Mouse (Mus musculus): ENCODE data around the gene Bpifb9a. TPM values are rescaled to one million over a fixed set of nuclear protein-coding genes. Genes with fewer than 3 reads are reported as not detected.
A peak's percentile ranks its signal among the peaks of the same experiment; 100 is the strongest.
"Not testable (repeated sequence)": the region's sequence is repeated elsewhere in the genome, so short reads cannot be mapped to it uniquely, and the experiment has no call there.

Bpifb9a gene
- polyA plus RNA-seq, 1 experiment from 2014 or later = not detected

DNA sequence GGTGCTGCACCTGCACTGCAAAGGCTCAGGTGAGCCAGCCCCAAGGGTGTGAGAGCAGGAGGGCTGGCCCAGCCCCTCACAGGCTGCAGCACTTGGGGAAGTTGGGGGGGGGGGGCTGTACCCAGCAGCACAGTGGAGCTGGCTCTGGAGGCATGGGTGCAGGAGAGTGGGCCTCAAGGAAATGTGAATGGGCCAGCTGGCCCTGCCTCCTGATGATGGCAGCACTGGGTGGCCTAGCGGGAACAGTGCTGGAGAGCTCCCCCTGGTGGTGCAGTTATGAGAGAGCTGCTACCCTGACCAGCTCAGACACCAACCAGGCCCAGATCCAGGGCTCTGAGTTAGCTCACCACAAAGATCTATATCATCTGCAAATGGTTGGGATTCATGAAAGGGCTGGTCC lies 42.8 kb downstream of the Bpifb9a start:
- H3K27me3 ChIP-seq (ENCODE audit: insufficient read depth, low read length) = no peaks in the 10 kb centered on the region
- peak; percentile 61 for ATAC-seq (replicated peaks; ENCODE audit: low FRiP score, low read depth)
- no peak overlapping the region for H3K4me2 ChIP-seq (ENCODE audit: low read length)
- 24% methylated on average over 1 of the region's 1 CpGs for WGBS
- H3K4me3 ChIP-seq (replicated peaks; ENCODE audit: low read depth, low read length) = no peak overlapping the region
- H3K9ac ChIP-seq (ENCODE audit: low read depth, low read length) = no peak overlapping the region
- peak; percentile 77 for DNase-seq (ENCODE audit: low spot score)
- no peaks in the 10 kb centered on the region for H3K4me1 ChIP-seq (replicated peaks; ENCODE audit: insufficient read depth, low read length)
- peak; percentile 87 for TF ChIP-seq CTCF (IDR thresholded peaks at IDR 0.05; ENCODE audit: low read depth)
- no peaks in the 10 kb centered on the region for H3K36me3 ChIP-seq (ENCODE audit: insufficient read depth, low read length)
- no peaks in the 10 kb centered on the region for H3K9me3 ChIP-seq (replicated peaks; ENCODE audit: low read length)
- no peak overlapping the region for H3K27ac ChIP-seq

DNA sequence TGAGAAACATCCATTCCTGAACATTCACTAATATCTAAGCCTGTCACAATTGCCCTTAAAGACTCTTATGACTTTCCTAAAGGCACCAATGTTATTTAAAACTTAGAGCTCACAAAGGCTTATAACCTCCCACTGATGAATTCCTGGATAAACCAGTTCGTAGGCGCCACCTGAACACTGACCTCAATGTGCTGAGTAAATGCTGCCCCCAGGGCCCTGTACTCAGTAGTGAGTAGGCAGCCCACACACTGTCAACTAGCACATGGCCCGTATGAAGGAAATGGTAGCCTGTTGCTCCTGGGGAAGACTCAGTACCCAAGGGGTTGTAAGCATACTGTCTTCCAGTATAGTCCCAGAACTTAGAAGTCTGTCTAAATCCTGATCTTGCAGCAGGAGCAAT lies 44.1 kb downstream of the Bpifb9a start:
- no peak for DNase-seq (ENCODE audit: low spot score)
- H3K36me3 ChIP-seq (ENCODE audit: insufficient read depth, low read length) = no peaks in the 10 kb centered on the region
- 65% methylated on average over 3 of the region's 3 CpGs for WGBS

DNA sequence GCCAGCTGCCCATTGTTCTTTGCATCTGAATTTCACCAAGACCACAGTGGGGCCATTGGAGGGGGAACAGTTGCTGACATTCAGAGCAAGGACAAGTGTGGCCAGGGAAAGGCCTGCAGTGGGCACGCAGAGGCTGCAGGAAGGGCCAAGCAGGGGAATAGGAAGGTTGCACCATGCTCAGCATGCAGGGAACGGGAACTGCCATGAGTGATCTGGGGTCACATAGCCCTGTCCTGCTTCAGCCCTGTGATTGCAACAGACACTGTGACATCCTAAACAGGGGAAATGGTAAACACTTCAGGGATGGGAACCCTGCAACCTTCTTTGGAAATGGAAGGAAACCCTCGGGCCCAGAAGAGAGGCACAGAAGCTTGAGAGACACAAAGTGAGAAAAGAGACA lies 47.0 kb downstream of the Bpifb9a start:
- ATAC-seq (replicated peaks; ENCODE audit: low FRiP score, low read depth); H3K9me3 ChIP-seq (replicated peaks; ENCODE audit: low read length); H3K27ac ChIP-seq; H3K36me3 ChIP-seq (ENCODE audit: insufficient read depth, low read length); H3K4me3 ChIP-seq (replicated peaks; ENCODE audit: low read depth, low read length); H3K4me1 ChIP-seq (replicated peaks; ENCODE audit: insufficient read depth, low read length); H3K4me2 ChIP-seq (ENCODE audit: low read length); DNase-seq (ENCODE audit: low spot score); H3K27me3 ChIP-seq (ENCODE audit: insufficient read depth, low read length); H3K9ac ChIP-seq (ENCODE audit: low read depth, low read length): not testable (repeated sequence)
- WGBS = 79% methylated on average over 1 of the region's 3 CpGs

More for the DNA sequence above, 44.1 kb downstream of the Bpifb9a start:
- Histone ChIP-seq H3K27me3 (ENCODE audit: insufficient read depth, low read length) (no peaks in the 10 kb centered on the region), H3K9ac (ENCODE audit: low read depth, low read length) (no peak overlapping the region), H3K9me3 (replicated peaks; ENCODE audit: low read length) (no peaks in the 10 kb centered on the region), H3K4me1 (replicated peaks; ENCODE audit: insufficient read depth, low read length) (no peaks in the 10 kb centered on the region), H3K4me2 (ENCODE audit: low read length) (no peak overlapping the region), H3K4me3 (replicated peaks; ENCODE audit: low read depth, low read length) (no peak overlapping the region), H3K27ac (no peak overlapping the region)
- ATAC-seq (replicated peaks; ENCODE audit: low FRiP score, low read depth) = no peak
- TF ChIP-seq CTCF (IDR thresholded peaks at IDR 0.05; ENCODE audit: low read depth) = no peak

GRCm38 (mm10) chr2:154306927-154307326 lies 49.3 kb downstream of the Bpifb9a start, which contains the start of gene Bpifb9b:
Gene Bpifb9b, plus strand, starts transcription at chr2:154307227.
- DNase-seq (ENCODE audit: low spot score); H3K4me1 ChIP-seq (replicated peaks; ENCODE audit: insufficient read depth, low read length); H3K9ac ChIP-seq (ENCODE audit: low read depth, low read length); H3K27ac ChIP-seq; H3K4me2 ChIP-seq (ENCODE audit: low read length); H3K4me3 ChIP-seq (replicated peaks; ENCODE audit: low read depth, low read length); H3K36me3 ChIP-seq (ENCODE audit: insufficient read depth, low read length); H3K27me3 ChIP-seq (ENCODE audit: insufficient read depth, low read length); H3K9me3 ChIP-seq (replicated peaks; ENCODE audit: low read length); ATAC-seq (replicated peaks; ENCODE audit: low FRiP score, low read depth): not testable (repeated sequence)
- 82% methylated on average over 4 of the region's 4 CpGs for WGBS

DNA sequence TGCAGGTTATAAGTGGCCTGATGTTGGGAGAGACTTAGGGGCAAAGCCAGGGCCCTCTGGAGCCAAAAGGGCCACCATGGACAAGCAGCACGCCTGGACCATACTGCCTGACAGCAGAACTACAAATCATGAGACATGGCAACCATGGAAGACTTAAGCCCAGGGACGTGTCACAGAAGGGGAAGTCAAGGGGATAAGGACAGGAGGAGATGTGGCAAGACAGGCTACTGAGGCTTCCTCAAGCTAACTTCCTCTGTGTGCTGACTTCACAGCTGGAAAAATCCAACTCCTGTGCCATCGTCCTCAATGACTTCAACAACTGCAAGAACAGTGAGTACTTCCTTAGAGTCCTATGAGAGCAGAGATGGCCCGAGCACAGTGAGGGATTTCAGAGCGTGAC lies 56.1 kb downstream of the Bpifb9a start:
- H3K9ac ChIP-seq (ENCODE audit: low read depth, low read length); H3K9me3 ChIP-seq (replicated peaks; ENCODE audit: low read length); H3K27ac ChIP-seq; H3K4me1 ChIP-seq (replicated peaks; ENCODE audit: insufficient read depth, low read length); H3K4me3 ChIP-seq (replicated peaks; ENCODE audit: low read depth, low read length); H3K4me2 ChIP-seq (ENCODE audit: low read length); H3K27me3 ChIP-seq (ENCODE audit: insufficient read depth, low read length); ATAC-seq (replicated peaks; ENCODE audit: low FRiP score, low read depth); H3K36me3 ChIP-seq (ENCODE audit: insufficient read depth, low read length); DNase-seq (ENCODE audit: low spot score): not testable (repeated sequence)
- WGBS = 83% methylated on average over 4 of the region's 5 CpGs

Other genes with a start within 250 kb of the Bpifb9a start
- gene Bpifa2, start 249.6 kb upstream of the Bpifb9a start, polyA plus RNA-seq (2015; fragmentation: Nextera tagmentation; extraction: Ambion mirVana) = not detected in 2 replicates
- gene Bpifa3, start 127.5 kb upstream of the Bpifb9a start, polyA plus RNA-seq (2015; fragmentation: Nextera tagmentation; extraction: Ambion mirVana) = not detected in 2 replicates
- not detected in 2 replicates for gene Bpifa1, start 115.0 kb upstream of the Bpifb9a start, polyA plus RNA-seq (2015; fragmentation: Nextera tagmentation; extraction: Ambion mirVana)
- gene Bpifa5, start 95.2 kb upstream of the Bpifb9a start, polyA plus RNA-seq (2015; fragmentation: Nextera tagmentation; extraction: Ambion mirVana) = not detected in 2 replicates
- gene Bpifb1, start 67.0 kb upstream of the Bpifb9a start, polyA plus RNA-seq (2015; fragmentation: Nextera tagmentation; extraction: Ambion mirVana) = 0.14 TPM in 1 of 2 replicates, not detected in the other
- 1.2 and 1.5 TPM in 2 replicates for gene Bpifb5, start 34.1 kb upstream of the Bpifb9a start, polyA plus RNA-seq (2015; fragmentation: Nextera tagmentation; extraction: Ambion mirVana)
- gene Bpifb9b, start 49.4 kb downstream of the Bpifb9a start, polyA plus RNA-seq (2015; fragmentation: Nextera tagmentation; extraction: Ambion mirVana) = not detected in 2 replicates
- gene Cdk5rap1, start 115.2 kb downstream of the Bpifb9a start, polyA plus RNA-seq (2015; fragmentation: Nextera tagmentation; extraction: Ambion mirVana) = 13.9 and 25.2 TPM in 2 replicates
- gene Snta1, start 150.2 kb downstream of the Bpifb9a start, polyA plus RNA-seq (2015; fragmentation: Nextera tagmentation; extraction: Ambion mirVana) = 16.8 and 16.9 TPM in 2 replicates
- 23.6 and 26.0 TPM in 2 replicates for gene Cbfa2t2, start 178.6 kb downstream of the Bpifb9a start, polyA plus RNA-seq (2015; fragmentation: Nextera tagmentation; extraction: Ambion mirVana)